Mouse (Mus musculus): ENCODE results near the gene Pidd1. TPM values are rescaled to one million over a fixed set of nuclear protein-coding genes. Genes with fewer than 3 reads are reported as not detected.
A peak's percentile ranks its signal among the peaks of the same experiment; 100 is the strongest.

Gene Pidd1
- polyA plus RNA-seq, 1 experiment from 2014 or later, result 17.3 TPM

- Histone ChIP-seq H3K9me3 (replicated peaks) (no peaks in the 10 kb centered on the region), H3K27me3 (replicated peaks) (no peaks in the 10 kb centered on the region), H3K4me1 (peaks cover 78% of the 10 kb centered on the region), H3K4me2 (no peak overlapping the region), H3K27ac (no peak overlapping the region), H3K9ac (no peak overlapping the region), H3K4me3 (no peak overlapping the region), H3K36me3 (peaks cover 52% of the 10 kb centered on the region)
- ATAC-seq, result no peak
- 90% methylated on average over 10 of the region's 10 CpGs for WGBS (ENCODE audit: insufficient replicate concordance)
Observed at GRCm38 (mm10) chr7:141439140-141439679, 4.6 kb downstream of the Pidd1 start.

- WGBS (ENCODE audit: insufficient replicate concordance), result 89% methylated on average over 12 of the region's 12 CpGs
- Histone ChIP-seq H3K9me3 (replicated peaks) (no peaks in the 10 kb centered on the region), H3K27ac (peak overlapping the region; percentile 15), H3K4me2 (no peak overlapping the region), H3K36me3 (peaks cover 60% of the 10 kb centered on the region), H3K4me3 (0 out of 2 replicates have a peak overlapping the region, but pooled peaks have one; percentile 65), H3K4me1 (peaks cover 81% of the 10 kb centered on the region), H3K27me3 (replicated peaks) (no peaks in the 10 kb centered on the region), H3K9ac (no peak overlapping the region)
- no peak for ATAC-seq
Observed at GRCm38 (mm10) chr7:141438201-141438968, 5.4 kb downstream of the Pidd1 start.

GRCm38 (mm10) chr7:141437178-141438120 lies 6.4 kb downstream of the Pidd1 start, which contains the start of gene Slc25a22:
TSS of gene Slc25a22 (minus strand) at chr7:141437892.
- peak within 1 kb of the TSS; percentile 65 for H3K4me3 ChIP-seq
- H3K27me3 ChIP-seq (replicated peaks), result no peaks in the 10 kb centered on the region
- no peaks in the 10 kb centered on the region for H3K9me3 ChIP-seq (replicated peaks)
- peak within 1 kb of the TSS; percentile 74 for H3K9ac ChIP-seq
- peaks cover 64% of the 10 kb centered on the region for H3K36me3 ChIP-seq
- 7% methylated on average over 53 of the region's 53 CpGs for WGBS (ENCODE audit: insufficient replicate concordance)
- H3K27ac ChIP-seq, result peak within 1 kb of the TSS; percentile 71
- H3K4me1 ChIP-seq, result peaks cover 77% of the 10 kb centered on the region
- peak within 1 kb of the TSS; percentile 96 for H3K4me2 ChIP-seq
- ATAC-seq, result peak; percentile 74

- Histone ChIP-seq H3K4me1 (peaks cover 70% of the 10 kb centered on the region), H3K36me3 (peaks cover 64% of the 10 kb centered on the region), H3K9me3 (replicated peaks) (no peaks in the 10 kb centered on the region), H3K4me3 (peak overlapping the region; percentile 65), H3K9ac (peak overlapping the region; percentile 74), H3K4me2 (peak overlapping the region; percentile 96), H3K27me3 (replicated peaks) (no peaks in the 10 kb centered on the region), H3K27ac (peak overlapping the region; percentile 71)
- 29% methylated on average over 2 of the region's 2 CpGs for WGBS (ENCODE audit: insufficient replicate concordance)
- no peak for ATAC-seq
Observed at GRCm38 (mm10) chr7:141436523-141436892, 7.3 kb downstream of the Pidd1 start.

GRCm38 (mm10) chr7:141435856-141436522 lies 7.8 kb downstream of the Pidd1 start:
- Histone ChIP-seq H3K27ac (peak overlapping the region; percentile 71), H3K27me3 (replicated peaks) (no peaks in the 10 kb centered on the region), H3K9ac (no peak overlapping the region; the same call in 1 of the 2 replicates), H3K4me1 (peaks cover 65% of the 10 kb centered on the region), H3K36me3 (peaks cover 64% of the 10 kb centered on the region), H3K4me3 (peak overlapping the region; percentile 65), H3K4me2 (peak overlapping the region; percentile 96), H3K9me3 (replicated peaks) (no peaks in the 10 kb centered on the region)
- 72% methylated on average over 9 of the region's 9 CpGs for WGBS (ENCODE audit: insufficient replicate concordance)
- no peak for ATAC-seq

GRCm38 (mm10) chr7:141435129-141435855 lies 8.5 kb downstream of the Pidd1 start:
- Histone ChIP-seq H3K27ac (peak overlapping the region; percentile 71), H3K9me3 (replicated peaks) (no peaks in the 10 kb centered on the region), H3K36me3 (peaks cover 64% of the 10 kb centered on the region), H3K9ac (peak overlapping the region; percentile 64), H3K4me2 (peak overlapping the region; percentile 96), H3K4me1 (peaks cover 58% of the 10 kb centered on the region), H3K4me3 (peak overlapping the region; percentile 56), H3K27me3 (replicated peaks) (no peaks in the 10 kb centered on the region)
- ATAC-seq, result peak; percentile 74
- WGBS (ENCODE audit: insufficient replicate concordance), result 5% methylated on average over 17 of the region's 17 CpGs

- Histone ChIP-seq H3K4me2 (peak overlapping the region; percentile 96), H3K9ac (peak overlapping the region; percentile 64), H3K4me3 (peak overlapping the region; percentile 56), H3K36me3 (peaks cover 58% of the 10 kb centered on the region), H3K27me3 (replicated peaks) (no peaks in the 10 kb centered on the region), H3K4me1 (peaks cover 64% of the 10 kb centered on the region), H3K27ac (0 out of 2 replicates have a peak overlapping the region, but pooled peaks have one; percentile 68), H3K9me3 (replicated peaks) (no peaks in the 10 kb centered on the region)
- 46% methylated on average over 8 of the region's 8 CpGs for WGBS (ENCODE audit: insufficient replicate concordance)
- ATAC-seq, result no peak
Observed at GRCm38 (mm10) chr7:141434464-141434863, 9.4 kb downstream of the Pidd1 start.

- Histone ChIP-seq H3K4me3 (peak overlapping the region; percentile 56), H3K4me1 (peaks cover 71% of the 10 kb centered on the region), H3K4me2 (peak overlapping the region; percentile 96), H3K9ac (peak overlapping the region; percentile 29), H3K27me3 (replicated peaks) (no peaks in the 10 kb centered on the region), H3K27ac (no peak overlapping the region), H3K9me3 (replicated peaks) (no peaks in the 10 kb centered on the region), H3K36me3 (peaks cover 51% of the 10 kb centered on the region)
- WGBS (ENCODE audit: insufficient replicate concordance), result 74% methylated on average over 15 of the region's 15 CpGs
- no peak for ATAC-seq
Observed at GRCm38 (mm10) chr7:141433517-141434400, 10.1 kb downstream of the Pidd1 start.

GRCm38 (mm10) chr7:141432741-141433516 lies 10.9 kb downstream of the Pidd1 start:
- no peak for ATAC-seq
- Histone ChIP-seq H3K9ac (no peak overlapping the region), H3K27me3 (replicated peaks) (0 out of 2 replicates have a peak, but pooled peaks cover 5% of the 10 kb centered on the region), H3K9me3 (replicated peaks) (no peaks in the 10 kb centered on the region), H3K36me3 (peaks cover 43% of the 10 kb centered on the region), H3K27ac (no peak overlapping the region), H3K4me1 (peaks cover 68% of the 10 kb centered on the region), H3K4me2 (no peak overlapping the region), H3K4me3 (no peak overlapping the region)
- WGBS (ENCODE audit: insufficient replicate concordance), result 83% methylated on average over 6 of the region's 6 CpGs
